ENCODE assay signal across 15 mouse cellular contexts in the genomic region with DNA sequence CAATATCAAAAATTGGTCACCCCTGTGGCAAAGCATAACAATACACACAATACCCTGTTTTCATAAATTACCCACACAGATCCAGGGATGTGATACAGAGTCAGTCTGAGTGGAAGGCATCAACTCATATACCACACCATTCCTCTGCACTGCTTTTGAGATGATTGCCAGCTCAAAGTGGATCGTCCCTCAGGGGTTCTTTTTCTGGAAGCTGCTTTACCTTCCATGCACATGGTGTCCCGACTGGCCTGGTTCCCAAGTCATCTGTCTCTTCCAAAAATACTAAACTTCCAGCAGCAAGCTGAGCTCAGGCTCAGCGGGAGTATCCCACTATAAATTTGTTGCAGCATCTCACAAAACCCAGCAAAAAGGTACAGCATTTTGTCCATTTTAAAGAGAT.
A peak's percentile ranks its signal among the peaks of the same experiment; 100 is the strongest.
DNase-seq lines count a peak whose midpoint lies in the region; ATAC-seq lines count a peak whose summit lies in the region.
"Had no signal": no experiment of that assay in that cellular context is flagged by ENCODE, and none has a peak within 500 bp of the region (broad histone marks: within the 10 kb centered on the region; RNA-seq: fewer than 3 reads in every experiment).

No protein-coding gene starts in this region.

- peak; percentile 69 for ATAC-seq in cerebellum, adult (ENCODE audit: insufficient number of reproducible peaks, low FRiP score, low TSS enrichment)
- ATAC-seq: CD4-positive, CD25-positive, alpha-beta regulatory T cell, adult 4 months; hindbrain, postnatal 0 days; midbrain, embryonic 16.5 days had no signal

- DNase-seq in cerebellum, postnatal 4 days (ENCODE audit: low spot score in 2 of 2): no peak
- DNase-seq in cerebellum, adult 11-12 months: peak; percentile 57
- peak; percentile 54 to 69 for DNase-seq in cerebellum, postnatal 25 days
- peak; percentile 30 to 61 for DNase-seq in right cerebral cortex, adult 2 months (ENCODE audit: low spot score in 2 of 2)
- DNase-seq in urinary bladder, postnatal 14 days (ENCODE audit: low spot score): no peak
- DNase-seq in MN1 (ENCODE audit: low spot score): no peak
- DNase-seq in layer of hippocampus, postnatal 36 days: no peak
- DNase-seq: gastrocnemius, postnatal 36 days; heart, postnatal 4 days; kidney, adult 11 months; thymus, postnatal 4 days had no signal

Comparison
In these comparisons a context has a peak if more than half of its experiments do, and no peak if none do; other contexts are left out.
1. DNase-seq: peak in cerebellum, adult 11-12 months (single experiment), cerebellum, postnatal 25 days (2 of 2) and right cerebral cortex, adult 2 months (2 of 2); none in cerebellum, postnatal 4 days (0 of 2), urinary bladder, postnatal 14 days (single experiment), MN1 (single experiment) and layer of hippocampus, postnatal 36 days (0 of 2).